Mouse (Mus musculus) heart, embryonic 16.5 days (tissue): ENCODE results near the gene Gal3st1. TPM values are rescaled to one million over a fixed set of nuclear protein-coding genes. Genes with fewer than 3 reads are reported as not detected.

Experiments used
- ATAC-seq: fragments of 200-750 bp; cut with Nextera tagmentation; replicated peaks from 2 replicates; pipeline ENCODE4 v1.8.0; 2017; ENCODE audit warnings: moderate number of reproducible peaks; ENCODE audit not compliant: insufficient read depth, low FRiP score; ENCODE audit errors: extremely low read depth
- H3K27ac ChIP-seq: fragments of 300-500 bp; sonication (generic); 2 replicates; pipeline ENCODE4 v1.5.1; 2014; ENCODE audit warnings: mild to moderate bottlenecking, low read length, control low read depth, moderate library complexity
- H3K27me3 ChIP-seq: fragments of 300-500 bp; sonication (generic); 2 replicates; pipeline ENCODE4 v1.6.1; 2014; ENCODE audit warnings: low read length, mixed read lengths; ENCODE audit not compliant: control insufficient read depth, insufficient read depth
- H3K36me3 ChIP-seq: fragments of 300-500 bp; sonication (generic); 2 replicates; pipeline ENCODE4 v1.6.1; 2014; ENCODE audit not compliant: control insufficient read depth, insufficient read depth
- H3K4me1 ChIP-seq: fragments of 300-500 bp; sonication (generic); 2 replicates; pipeline ENCODE4 v1.6.1; 2014; ENCODE audit warnings: low read length, mixed read lengths; ENCODE audit not compliant: control insufficient read depth, insufficient read depth
- H3K4me2 ChIP-seq: fragments of 300-500 bp; sonication (generic); 2 replicates; pipeline ENCODE4 v1.6.1; 2014; ENCODE audit warnings: low read depth, mild to moderate bottlenecking, control low read depth, low read length
- H3K4me3 ChIP-seq: fragments of 300-500 bp; sonication (generic); 2 replicates; pipeline ENCODE4 v1.5.1; 2014; ENCODE audit warnings: mild to moderate bottlenecking, control low read depth, low read length
- H3K9ac ChIP-seq: fragments of 300-500 bp; sonication (generic); 2 replicates; pipeline ENCODE4 v1.6.1; 2014; ENCODE audit warnings: low read length, control low read depth
- H3K9me3 ChIP-seq: fragments of 300-500 bp; sonication (generic); replicated peaks from 2 replicates; pipeline ENCODE4 v1.6.1; 2016; ENCODE audit warnings: low read length; ENCODE audit not compliant: control insufficient read depth
- WGBS: fragments of 180-500 bp; shearing (Covaris S2); extraction: QIAGEN DNeasy Blood & Tissue Kit; methylation state at CpG from one replicate; pipeline ENCODE4 v1.1.7; 2014; 5-methylcytosine and 5-hydroxymethylcytosine counted together
- polyA plus RNA-seq: library from polyadenylated mRNA; unstranded; fragments of >200 nt; fragmentation: Nextera tagmentation; extraction: Ambion mirVana; gene quantifications from 2 replicates; pipeline ENCODE4 v1.2.1, GENCODE M21; 2015

Gene Gal3st1
- polyA plus RNA-seq, 1 experiment from 2014 or later = 0.74 TPM

- ATAC-seq = no peak
- WGBS = 58% methylated on average over 18 of the region's 18 CpGs
- Histone ChIP-seq H3K9me3 (no peaks in the 10 kb centered on the region), H3K4me2 (no peak overlapping the region), H3K27ac (no peak overlapping the region), H3K36me3 (no peaks in the 10 kb centered on the region), H3K27me3 (peaks cover 4% of the 10 kb centered on the region; the same call in 1 of the 2 replicates), H3K9ac (no peak overlapping the region), H3K4me1 (no peaks in the 10 kb centered on the region), H3K4me3 (no peak overlapping the region)
These were observed 51.9 kb downstream of the Gal3st1 start for GRCm38 (mm10) chr11:4035116-4035892.

DNA sequence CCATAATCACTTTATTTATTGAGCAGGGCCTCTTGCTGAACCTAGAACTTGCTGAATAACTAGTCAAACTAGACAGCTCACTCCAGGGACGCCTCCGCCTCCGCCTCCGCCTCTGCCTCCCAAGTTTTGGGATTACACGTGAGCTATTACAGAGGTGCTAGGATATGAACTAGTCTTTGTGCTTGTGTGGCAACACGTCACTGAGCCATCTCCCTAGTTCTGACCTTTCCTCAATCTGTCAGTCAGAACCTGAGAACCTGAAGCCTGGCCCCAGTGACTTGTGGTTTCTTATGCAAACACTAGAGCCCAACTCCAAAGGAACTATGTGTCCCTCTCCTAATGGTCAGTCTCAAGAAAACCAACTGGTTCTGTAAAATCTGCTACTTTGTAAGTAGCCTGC lies 52.5 kb downstream of the Gal3st1 start:
- peaks cover 3% of the 10 kb centered on the region; the same call in 1 of the 2 replicates for H3K27me3 ChIP-seq
- no peaks in the 10 kb centered on the region for H3K9me3 ChIP-seq
- H3K4me1 ChIP-seq = no peaks in the 10 kb centered on the region
- no peak overlapping the region for H3K4me2 ChIP-seq
- H3K4me3 ChIP-seq = no peak overlapping the region
- WGBS = 78% methylated on average over 6 of the region's 6 CpGs
- no peak overlapping the region for H3K27ac ChIP-seq
- H3K9ac ChIP-seq = no peak overlapping the region
- H3K36me3 ChIP-seq = no peaks in the 10 kb centered on the region
- ATAC-seq = no peak

DNA sequence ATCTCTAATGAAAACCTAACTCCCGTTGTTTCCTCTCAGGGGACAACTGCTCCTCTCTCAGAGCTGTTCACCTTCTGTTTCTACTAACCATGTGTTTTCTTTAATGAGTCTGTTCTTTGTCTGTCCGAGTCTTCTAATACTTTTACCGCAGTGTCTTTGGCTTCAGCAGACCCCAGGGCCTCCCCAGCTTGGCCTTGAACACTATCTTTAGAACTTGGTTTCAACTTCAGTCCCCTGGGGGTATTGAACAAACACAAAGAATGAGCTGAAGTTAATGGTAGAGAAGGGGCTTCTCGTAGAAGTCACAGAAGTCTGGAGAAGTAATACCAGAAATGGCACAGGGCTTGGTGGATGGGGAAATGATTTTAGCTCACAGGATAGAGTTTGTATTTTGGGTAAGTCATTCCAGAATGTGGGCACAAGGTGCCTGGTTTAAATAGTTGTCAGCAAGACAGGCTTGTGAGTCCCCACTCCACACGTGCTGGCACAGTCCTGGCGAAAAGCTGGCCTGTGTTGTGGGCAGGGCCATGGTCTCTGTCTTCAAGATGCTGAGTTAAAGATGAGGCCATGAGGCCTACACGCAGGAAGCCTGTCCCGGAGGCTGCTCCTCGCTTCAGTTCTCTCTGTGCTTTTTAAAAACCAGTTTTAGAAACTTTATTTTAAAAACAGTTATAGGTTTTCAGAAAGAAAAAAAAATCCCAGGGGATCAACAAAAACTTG lies 53.1 kb downstream of the Gal3st1 start:
- H3K4me1 ChIP-seq = no peaks in the 10 kb centered on the region
- H3K27me3 ChIP-seq = no peaks in the 10 kb centered on the region
- no peaks in the 10 kb centered on the region for H3K36me3 ChIP-seq
- H3K9me3 ChIP-seq = no peaks in the 10 kb centered on the region
- ATAC-seq = no peak
- no peak overlapping the region for H3K27ac ChIP-seq
- H3K9ac ChIP-seq = no peak overlapping the region
- no peak overlapping the region for H3K4me2 ChIP-seq
- 63% methylated on average over 9 of the region's 9 CpGs for WGBS
- no peak overlapping the region for H3K4me3 ChIP-seq

GRCm38 (mm10) chr11:4039951-4040350 lies 56.5 kb downstream of the Gal3st1 start:
- no peak for ATAC-seq
- WGBS = 89% methylated on average over 4 of the region's 4 CpGs

DNA sequence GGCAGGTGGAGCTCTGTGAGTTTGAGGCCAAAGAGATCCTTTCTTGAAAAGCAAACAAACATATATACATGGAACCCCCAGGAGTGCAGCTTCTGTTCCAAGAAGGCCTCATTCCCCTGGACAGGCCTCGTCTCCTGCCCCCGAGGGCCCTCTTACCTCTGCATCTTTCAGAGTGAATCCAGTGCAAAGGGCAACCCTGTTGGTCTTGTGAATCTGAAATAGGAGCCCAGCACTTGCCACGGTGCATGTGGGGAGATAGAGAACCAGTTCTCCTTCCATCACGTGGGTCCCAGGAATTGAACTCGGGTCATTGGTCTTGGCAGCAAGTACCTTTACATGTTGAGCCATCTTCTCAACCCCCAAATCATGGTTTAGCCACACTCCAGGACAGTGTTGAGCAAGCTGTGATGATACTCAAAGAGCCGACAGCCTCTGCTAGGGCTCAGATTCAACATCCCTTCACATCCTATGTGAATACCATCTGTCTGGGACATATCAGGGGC lies 57.7 kb downstream of the Gal3st1 start:
- Histone ChIP-seq H3K36me3 (no peaks in the 10 kb centered on the region), H3K4me1 (no peaks in the 10 kb centered on the region), H3K27me3 (no peaks in the 10 kb centered on the region), H3K9ac (no peak overlapping the region), H3K4me3 (no peak overlapping the region), H3K4me2 (no peak overlapping the region), H3K27ac (no peak overlapping the region), H3K9me3 (no peaks in the 10 kb centered on the region)
- ATAC-seq = no peak
- WGBS = 71% methylated on average over 6 of the region's 6 CpGs

More at GRCm38 (mm10) chr11:4039951-4040350, 56.5 kb downstream of the Gal3st1 start:
- H3K4me2 ChIP-seq = no peak overlapping the region
- H3K4me1 ChIP-seq = no peaks in the 10 kb centered on the region
- H3K27me3 ChIP-seq = no peaks in the 10 kb centered on the region
- H3K9me3 ChIP-seq = no peaks in the 10 kb centered on the region
- no peaks in the 10 kb centered on the region for H3K36me3 ChIP-seq
- H3K27ac ChIP-seq = no peak overlapping the region
- no peak overlapping the region for H3K4me3 ChIP-seq
- H3K9ac ChIP-seq = no peak overlapping the region

DNA sequence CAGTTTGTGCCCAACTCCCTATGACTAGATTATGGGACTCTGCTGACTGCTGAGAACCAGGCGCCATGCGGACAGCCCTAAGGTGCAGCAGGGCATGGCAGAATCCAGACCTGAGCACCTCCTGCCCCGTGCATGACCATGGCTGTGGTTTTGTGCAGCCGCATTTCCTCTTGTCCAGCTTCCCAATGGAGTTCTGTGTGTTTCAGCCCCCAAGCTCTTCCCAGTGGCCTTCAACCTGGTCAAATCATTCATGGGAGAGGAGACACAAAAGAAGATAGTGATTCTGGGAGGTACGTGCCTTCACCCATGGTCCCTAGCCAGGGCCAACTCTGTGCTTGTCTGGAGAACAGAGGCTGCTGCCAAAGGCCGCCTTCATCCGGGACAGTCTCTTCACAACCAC lies 59.6 kb downstream of the Gal3st1 start:
- no peaks in the 10 kb centered on the region for H3K4me1 ChIP-seq
- H3K27ac ChIP-seq = no peak overlapping the region
- no peak overlapping the region for H3K4me2 ChIP-seq
- H3K4me3 ChIP-seq = no peak overlapping the region
- H3K9me3 ChIP-seq = no peaks in the 10 kb centered on the region
- H3K9ac ChIP-seq = no peak overlapping the region
- no peak for ATAC-seq
- no peaks in the 10 kb centered on the region for H3K36me3 ChIP-seq
- H3K27me3 ChIP-seq = no peaks in the 10 kb centered on the region
- 86% methylated on average over 7 of the region's 7 CpGs for WGBS

- no peaks in the 10 kb centered on the region for H3K4me1 ChIP-seq
- H3K9ac ChIP-seq = no peak overlapping the region
- WGBS = 61% methylated on average over 5 of the region's 5 CpGs
- H3K27me3 ChIP-seq = no peaks in the 10 kb centered on the region
- H3K9me3 ChIP-seq = 0 out of 2 replicates have a peak, but pooled peaks cover 2% of the 10 kb centered on the region
- H3K27ac ChIP-seq = no peak overlapping the region
- no peak overlapping the region for H3K4me3 ChIP-seq
- H3K4me2 ChIP-seq = no peak overlapping the region
- ATAC-seq = no peak
- H3K36me3 ChIP-seq = no peaks in the 10 kb centered on the region
These were observed 63.1 kb downstream of the Gal3st1 start for GRCm38 (mm10) chr11:4046526-4046925.

GRCm38 (mm10) chr11:4047766-4048165 lies 64.3 kb downstream of the Gal3st1 start:
- H3K9me3 ChIP-seq = 0 out of 2 replicates have a peak, but pooled peaks cover 2% of the 10 kb centered on the region
- no peak overlapping the region for H3K27ac ChIP-seq
- no peak for ATAC-seq
- H3K27me3 ChIP-seq = no peaks in the 10 kb centered on the region
- no peak overlapping the region for H3K4me2 ChIP-seq
- WGBS = 85% methylated on average over 2 of the region's 2 CpGs
- no peaks in the 10 kb centered on the region for H3K4me1 ChIP-seq
- H3K9ac ChIP-seq = no peak overlapping the region
- H3K36me3 ChIP-seq = no peaks in the 10 kb centered on the region
- H3K4me3 ChIP-seq = no peak overlapping the region

GRCm38 (mm10) chr11:4048438-4048837 lies 65.0 kb downstream of the Gal3st1 start:
- ATAC-seq = no peak
- Histone ChIP-seq H3K36me3 (no peaks in the 10 kb centered on the region), H3K27ac (no peak overlapping the region), H3K9ac (no peak overlapping the region), H3K4me1 (no peaks in the 10 kb centered on the region), H3K9me3 (0 out of 2 replicates have a peak, but pooled peaks cover 2% of the 10 kb centered on the region), H3K4me2 (no peak overlapping the region), H3K4me3 (no peak overlapping the region), H3K27me3 (0 out of 2 replicates have a peak, but pooled peaks cover 2% of the 10 kb centered on the region)
- WGBS = 80% methylated on average over 6 of the region's 6 CpGs
